In genomic region chr4:83739891-83740277, GRCm38 (mm10) we compare ENCODE assay signal across 25 mouse cellular contexts.
DNase-seq lines count a peak whose midpoint lies in the region; ATAC-seq and TF ChIP-seq lines count a peak whose summit lies in the region.
"Had no signal": no experiment of that assay in that cellular context is flagged by ENCODE, and none has a peak within 500 bp of the region (broad histone marks: within the 10 kb centered on the region; RNA-seq: fewer than 3 reads in every experiment).

No protein-coding gene starts in this region.

- no peak overlapping the region for H3K4me3 ChIP-seq in hindbrain, embryonic 15.5 days
- H3K4me3 ChIP-seq in hindbrain, embryonic 10.5 days, result no peak overlapping the region
- peak overlapping the region; percentile 23 to 24; a peak in 3 of 4 replicates for H3K4me3 ChIP-seq in MEL (ENCODE audit: control insufficient read depth in 1 of 2, insufficient read depth in 1 of 2, low read depth in 2 of 2, low read length in 2 of 2)
- no peak overlapping the region for H3K4me3 ChIP-seq in neural tube, embryonic 15.5 days (replicated peaks)
- H3K4me3 ChIP-seq in heart, embryonic 10.5 days, result no peak overlapping the region
- H3K4me3 ChIP-seq: embryonic facial prominence, embryonic 13.5 days; heart, embryonic 13.5 days; intestine, embryonic 15.5 days had no signal

- peak; percentile 30; the same call in 1 of the 2 replicates for ATAC-seq in hindbrain, embryonic 15.5 days (ENCODE audit: low FRiP score, low read depth)
- ATAC-seq in neural tube, embryonic 15.5 days (ENCODE audit: low FRiP score), result peak; percentile 66
- ATAC-seq: forebrain, embryonic 14.5 days; forebrain, postnatal 0 days; intestine, embryonic 15.5 days had no signal

- no peak for TF ChIP-seq CTCF in MEL (IDR thresholded peaks at IDR 0.05 in 2 of 3, conservative IDR thresholded peaks at IDR 0.05 in 1 of 3; ENCODE audit: control insufficient read depth in 1 of 3, insufficient read depth in 1 of 3, low read depth in 2 of 3, low read length in 3 of 3, poor library complexity in 1 of 3, severe bottlenecking in 1 of 3)

- H3K79me2 ChIP-seq in MEL (ENCODE audit: control insufficient read depth, insufficient read depth, low read length, poor library complexity), result no peaks in the 10 kb centered on the region

- no peaks in the 10 kb centered on the region for H3K27me3 ChIP-seq in hindbrain, embryonic 15.5 days
- H3K27me3 ChIP-seq in hindbrain, embryonic 10.5 days (ENCODE audit: insufficient read depth, poor library complexity, severe bottlenecking), result no peaks in the 10 kb centered on the region
- H3K27me3 ChIP-seq in MEL (ENCODE audit: control insufficient read depth in 1 of 2, insufficient read depth in 2 of 2, low read length in 2 of 2), result no peaks in the 10 kb centered on the region
- no peaks in the 10 kb centered on the region for H3K27me3 ChIP-seq in neural tube, embryonic 15.5 days (replicated peaks)
- no peaks in the 10 kb centered on the region for H3K27me3 ChIP-seq in heart, embryonic 10.5 days (ENCODE audit: insufficient read depth, poor library complexity, severe bottlenecking)
- H3K27me3 ChIP-seq: CH12.LX; embryonic facial prominence, embryonic 13.5 days; heart, embryonic 13.5 days; intestine, embryonic 15.5 days had no signal

- no peaks in the 10 kb centered on the region for H3K36me3 ChIP-seq in hindbrain, embryonic 15.5 days
- no peaks in the 10 kb centered on the region for H3K36me3 ChIP-seq in hindbrain, embryonic 10.5 days
- peaks cover 0 to 15% of the 10 kb centered on the region in 2 experiments; a peak in 2 of 4 replicates for H3K36me3 ChIP-seq in MEL (ENCODE audit: control insufficient read depth in 1 of 2, insufficient read depth in 2 of 2, low read length in 2 of 2)
- H3K36me3 ChIP-seq in neural tube, embryonic 15.5 days, result no peaks in the 10 kb centered on the region
- no peaks in the 10 kb centered on the region for H3K36me3 ChIP-seq in heart, embryonic 10.5 days
- H3K36me3 ChIP-seq: embryonic facial prominence, embryonic 13.5 days; G1E; heart, embryonic 13.5 days; intestine, embryonic 15.5 days had no signal

- DNase-seq in hindbrain, embryonic 10.5 days (ENCODE audit: low spot score), result no peak
- peak; percentile 49 for DNase-seq in MEL (ENCODE audit: low read depth, low spot score)
- DNase-seq in forelimb bud, embryonic 11.5 days (ENCODE audit: low read depth, low spot score), result peak; percentile 40
- no peak for DNase-seq in thymus, postnatal 10 days (ENCODE audit: low spot score in 2 of 2)
- DNase-seq in heart, embryonic 10.5 days (ENCODE audit: low spot score), result no peak
- DNase-seq: adrenal gland, adult 2 months; adrenal gland, postnatal 14 days; B cell, adult 2 months; cerebellum, adult 11 months; cerebellum, adult 2 months; cerebellum, adult 9-11 months; cerebellum, postnatal 25 days; forebrain, postnatal 0 days; gastrocnemius, postnatal 25 days; heart, adult 18-20 months; heart, postnatal 14 days had no signal

- TF ChIP-seq POLR2A in MEL (IDR thresholded peaks at IDR 0.05; ENCODE audit: control insufficient read depth in 1 of 2, insufficient read depth in 1 of 2, low read depth in 1 of 2, low read length in 2 of 2, poor library complexity in 1 of 2), result no peak

- H3K9ac ChIP-seq in hindbrain, embryonic 15.5 days, result no peak overlapping the region
- no peak overlapping the region for H3K9ac ChIP-seq in MEL (ENCODE audit: control insufficient read depth, low read depth, low read length, poor library complexity, severe bottlenecking)
- no peak overlapping the region for H3K9ac ChIP-seq in neural tube, embryonic 15.5 days (replicated peaks)
- H3K9ac ChIP-seq: embryonic facial prominence, embryonic 13.5 days; forebrain, postnatal 0 days; heart, embryonic 13.5 days; hindbrain, embryonic 14.5 days; intestine, embryonic 15.5 days had no signal

- no peak overlapping the region for H3K27ac ChIP-seq in hindbrain, embryonic 15.5 days (replicated peaks)
- H3K27ac ChIP-seq in hindbrain, embryonic 10.5 days, result no peak overlapping the region
- H3K27ac ChIP-seq in MEL (ENCODE audit: control insufficient read depth, low read depth, low read length), result peak overlapping the region; percentile 48
- H3K27ac ChIP-seq in neural tube, embryonic 15.5 days (replicated peaks), result no peak overlapping the region
- H3K27ac ChIP-seq in heart, embryonic 10.5 days, result no peak overlapping the region
- H3K27ac ChIP-seq: embryonic facial prominence, embryonic 13.5 days; heart, embryonic 13.5 days; hindbrain, embryonic 14.5 days; intestine, embryonic 15.5 days had no signal

- 72% methylated on average over 4 of the region's 4 CpGs for WGBS in hindbrain, embryonic 15.5 days
- 85% methylated on average over 4 of the region's 4 CpGs for WGBS in hindbrain, embryonic 10.5 days
- WGBS in neural tube, embryonic 15.5 days, result 54% methylated on average over 4 of the region's 4 CpGs
- WGBS in heart, embryonic 10.5 days, result 73% methylated on average over 4 of the region's 4 CpGs

- no peaks in the 10 kb centered on the region for H3K9me3 ChIP-seq in hindbrain, embryonic 15.5 days
- no peaks in the 10 kb centered on the region for H3K9me3 ChIP-seq in hindbrain, embryonic 10.5 days
- no peaks in the 10 kb centered on the region for H3K9me3 ChIP-seq in MEL (replicated peaks; ENCODE audit: insufficient read depth, low read length)
- H3K9me3 ChIP-seq in neural tube, embryonic 15.5 days (replicated peaks), result no peaks in the 10 kb centered on the region
- H3K9me3 ChIP-seq in heart, embryonic 10.5 days, result no peaks in the 10 kb centered on the region
- H3K9me3 ChIP-seq: embryonic facial prominence, embryonic 13.5 days; G1E; heart, embryonic 13.5 days; intestine, embryonic 15.5 days had no signal

- H3K4me1 ChIP-seq in hindbrain, embryonic 15.5 days (replicated peaks), result peaks cover 6% of the 10 kb centered on the region
- H3K4me1 ChIP-seq in hindbrain, embryonic 10.5 days (replicated peaks), result no peaks in the 10 kb centered on the region
- peaks cover 8 to 10% of the 10 kb centered on the region in 2 experiments for H3K4me1 ChIP-seq in MEL (ENCODE audit: control insufficient read depth in 1 of 2, insufficient read depth in 2 of 2, low read length in 2 of 2)
- H3K4me1 ChIP-seq in neural tube, embryonic 15.5 days, result peaks cover 15% of the 10 kb centered on the region
- H3K4me1 ChIP-seq in heart, embryonic 10.5 days, result no peaks in the 10 kb centered on the region
- H3K4me1 ChIP-seq: embryonic facial prominence, embryonic 13.5 days; heart, embryonic 13.5 days; intestine, embryonic 15.5 days had no signal

- H3K4me2 ChIP-seq in hindbrain, embryonic 15.5 days, result no peak overlapping the region
- no peak overlapping the region for H3K4me2 ChIP-seq in neural tube, embryonic 15.5 days
- H3K4me2 ChIP-seq: embryonic facial prominence, embryonic 13.5 days; heart, embryonic 13.5 days; hindbrain, embryonic 14.5 days; intestine, embryonic 15.5 days had no signal

- TF ChIP-seq EP300 in MEL (IDR thresholded peaks at IDR 0.05; ENCODE audit: low read depth in 1 of 2, low read length in 2 of 2), result peak; percentile 55 to 73; a peak in 3 of 4 replicates

- TF ChIP-seq RAD21 in MEL (IDR thresholded peaks at IDR 0.05; ENCODE audit: low read depth, low read length), result no peak

TF ChIP-seq in MEL, 35 proteins besides CTCF, POLR2A, EP300 and RAD21:
- TF ChIP-seq POLR2AphosphoS2 (IDR thresholded peaks at IDR 0.05; ENCODE audit: low read length) (no peak), MEF2A (IDR thresholded peaks at IDR 0.05; ENCODE audit: extremely low read depth, insufficient replicate concordance, low read depth, low read length, poor library complexity, severe bottlenecking) (no peak), KAT2A (conservative IDR thresholded peaks at IDR 0.05; ENCODE audit: low read depth, low read length) (no peak), ZNF384 (IDR thresholded peaks at IDR 0.05; ENCODE audit: low read depth, low read length) (peak; percentile 49; the same call in 1 of the 2 replicates), GATA1 (IDR thresholded peaks at IDR 0.05; ENCODE audit: low read depth, low read length) (peak; percentile 66), RCOR1 (IDR thresholded peaks at IDR 0.05; ENCODE audit: low read depth, low read length) (peak; percentile 76; the same call in 1 of the 2 replicates), CHD1 (IDR thresholded peaks at IDR 0.05; ENCODE audit: low read depth, low read length) (no peak), TCF12 (IDR thresholded peaks at IDR 0.05; ENCODE audit: low read depth, low read length) (peak; percentile 64; the same call in 1 of the 2 replicates)
TF ChIP-seq in MEL: peak in this region for 4.

Comparison
In these comparisons a context has a peak if more than half of its experiments do, and no peak if none do; other contexts are left out.
1. H3K4me3 ChIP-seq: peak in MEL (2 of 2); none in hindbrain, embryonic 15.5 days (single experiment), hindbrain, embryonic 10.5 days (single experiment), neural tube, embryonic 15.5 days (single experiment) and heart, embryonic 10.5 days (single experiment).
2. DNase-seq: peak in MEL (single experiment) and forelimb bud, embryonic 11.5 days (single experiment); none in hindbrain, embryonic 10.5 days (single experiment), thymus, postnatal 10 days (0 of 2) and heart, embryonic 10.5 days (single experiment).